In the genomic region with DNA sequence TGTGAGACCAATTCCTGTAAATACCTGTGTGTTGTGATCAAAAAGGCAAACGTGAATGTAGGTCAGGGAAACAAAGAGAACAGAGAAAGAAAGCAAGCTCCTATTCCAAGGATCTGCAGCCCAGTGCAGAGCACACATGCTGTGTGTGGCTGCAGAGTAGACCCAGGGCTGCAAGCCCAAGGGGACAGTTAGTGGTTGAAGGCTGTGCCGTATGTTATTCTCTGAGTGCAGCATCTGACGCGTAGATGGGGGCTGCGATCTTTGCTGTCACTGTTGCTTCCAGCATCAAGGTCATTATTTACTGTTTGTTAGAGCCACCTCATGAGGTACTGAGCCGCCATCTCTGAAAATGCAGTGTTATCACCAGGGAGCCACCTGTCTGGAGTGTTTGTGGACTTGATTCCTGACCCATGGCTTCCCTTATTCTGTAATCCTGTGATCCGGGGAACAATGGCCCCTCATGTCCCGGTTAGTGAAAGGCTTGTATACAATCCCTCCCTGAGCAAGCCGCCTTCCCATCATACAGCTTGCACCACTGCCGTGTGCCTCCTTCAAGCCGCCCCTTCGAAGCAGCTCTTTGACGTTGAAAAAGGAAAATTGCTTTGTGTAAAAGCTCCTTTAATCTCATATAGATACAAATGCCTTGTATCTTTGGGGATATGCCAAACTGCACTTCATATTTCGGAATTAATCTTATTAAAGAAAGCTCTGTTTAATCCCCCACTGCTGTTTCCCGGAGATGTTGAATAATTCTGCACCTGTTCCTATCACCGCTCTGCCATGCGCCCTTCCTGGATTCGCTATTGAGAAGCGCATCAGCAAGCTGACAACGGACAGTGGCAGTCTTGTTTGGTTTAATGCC, we compare ENCODE assay signal across 19 mouse cellular contexts. TPM values are rescaled to one million over a fixed set of nuclear protein-coding genes. Genes with fewer than 3 reads are reported as not detected.
DNase-seq lines count a peak whose midpoint lies in the region; ATAC-seq and TF ChIP-seq lines count a peak whose summit lies in the region.
"Had no signal": no experiment of that assay in that cellular context is flagged by ENCODE, and none has a peak within 500 bp of the region (broad histone marks: within the 10 kb centered on the region; RNA-seq: fewer than 3 reads in every experiment).

No protein-coding gene starts in this region.

- 0 out of 2 replicates have a peak, but pooled peaks have one; percentile 51 for ATAC-seq in forebrain, embryonic 11.5 days (replicated peaks; ENCODE audit: low FRiP score)
- 0 out of 2 replicates have a peak, but pooled peaks have one; percentile 26 for ATAC-seq in megakaryocyte-erythroid progenitor cell, adult 5-6 weeks (replicated peaks; ENCODE audit: low FRiP score, low TSS enrichment, poor library complexity, severe bottlenecking)
- ATAC-seq in neural tube, embryonic 12.5 days (ENCODE audit: low FRiP score, low read depth) = 0 out of 2 replicates have a peak, but pooled peaks have one; percentile 26

- H3K4me1 ChIP-seq in forebrain, embryonic 11.5 days (replicated peaks; ENCODE audit: control insufficient read depth, insufficient read depth, low read length) = no peaks in the 10 kb centered on the region
- H3K4me1 ChIP-seq in neural tube, embryonic 12.5 days = peaks cover 5% of the 10 kb centered on the region
- H3K4me1 ChIP-seq: heart, embryonic 13.5 days had no signal

- H3K4me2 ChIP-seq in forebrain, embryonic 11.5 days (ENCODE audit: low read depth, low read length, severe bottlenecking) = no peak overlapping the region
- H3K4me2 ChIP-seq in neural tube, embryonic 12.5 days (replicated peaks) = no peak overlapping the region
- H3K4me2 ChIP-seq: heart, embryonic 13.5 days had no signal

- WGBS in forebrain, embryonic 11.5 days = 38% methylated on average over 20 of the region's 20 CpGs
- 54% methylated on average over 20 of the region's 20 CpGs for WGBS in neural tube, embryonic 12.5 days

- H3K4me3 ChIP-seq in forebrain, embryonic 11.5 days (ENCODE audit: low read depth, low read length) = no peak overlapping the region
- H3K4me3 ChIP-seq in neural tube, embryonic 12.5 days = no peak overlapping the region
- H3K4me3 ChIP-seq: heart, embryonic 13.5 days had no signal

- no peak overlapping the region for H3K27ac ChIP-seq in forebrain, embryonic 11.5 days (ENCODE audit: low read depth, low read length)
- no peak overlapping the region for H3K27ac ChIP-seq in neural tube, embryonic 12.5 days
- H3K27ac ChIP-seq: heart, embryonic 13.5 days; liver, embryonic 14.5 days had no signal

- no peaks in the 10 kb centered on the region for H3K27me3 ChIP-seq in forebrain, embryonic 11.5 days (ENCODE audit: control insufficient read depth, insufficient read depth, low read length)
- H3K27me3 ChIP-seq in neural tube, embryonic 12.5 days (replicated peaks) = no peaks in the 10 kb centered on the region
- H3K27me3 ChIP-seq: heart, embryonic 13.5 days had no signal

- no peak overlapping the region for H3K9ac ChIP-seq in forebrain, embryonic 11.5 days (ENCODE audit: low read length)
- H3K9ac ChIP-seq in neural tube, embryonic 12.5 days = no peak overlapping the region
- H3K9ac ChIP-seq: heart, embryonic 13.5 days; liver, embryonic 14.5 days had no signal

- no peaks in the 10 kb centered on the region for H3K9me3 ChIP-seq in forebrain, embryonic 11.5 days (ENCODE audit: control insufficient read depth, low read length)
- H3K9me3 ChIP-seq in neural tube, embryonic 12.5 days = no peaks in the 10 kb centered on the region
- H3K9me3 ChIP-seq: heart, embryonic 13.5 days had no signal

- no peak for TF ChIP-seq POLR2A in brain, embryonic 14.5 days (IDR thresholded peaks at IDR 0.05; ENCODE audit: borderline replicate concordance, extremely low read depth, insufficient read depth, insufficient read length, poor library complexity, severe bottlenecking)

- no peaks in the 10 kb centered on the region for H3K36me3 ChIP-seq in forebrain, embryonic 11.5 days (ENCODE audit: control insufficient read depth, insufficient read depth, low read length)
- H3K36me3 ChIP-seq in neural tube, embryonic 12.5 days = no peaks in the 10 kb centered on the region
- H3K36me3 ChIP-seq: heart, embryonic 13.5 days had no signal

- no peak for TF ChIP-seq CTCF in brain, embryonic 14.5 days (IDR thresholded peaks at IDR 0.05; ENCODE audit: borderline replicate concordance, extremely low read depth, insufficient read depth, insufficient read length)

- DNase-seq in brain, embryonic 14.5 days (ENCODE audit: low read depth) = peak; percentile 84
- DNase-seq in forebrain, embryonic 11.5 days (ENCODE audit: low spot score) = no peak
- no peak for DNase-seq in cerebellum, postnatal 14 days
- DNase-seq in frontal cortex, postnatal 36 days (ENCODE audit: low spot score in 2 of 2) = no peak
- no peak for DNase-seq in urinary bladder, adult 2 months (ENCODE audit: low spot score)
- DNase-seq: adrenal gland, postnatal 10 days; kidney, adult 9 months; lung, postnatal 10 days; right cerebral cortex, postnatal 25 days; thymus, adult 18-20 months had no signal

RNA-seq across cellular contexts. Expression of a gene that starts 5.1 kb away (rescaled TPM):
- not detected in 2 replicates for polyA plus RNA-seq in brain, embryonic 14.5 days (2012; rRNA removed)
- polyA plus RNA-seq in forebrain, embryonic 11.5 days (2014; fragmentation: Nextera tagmentation; extraction: Ambion mirVana) = not detected in 2 replicates
- not detected in 2 replicates for total RNA-seq in megakaryocyte-erythroid progenitor cell, adult 5-6 weeks (2014; fragmentation: Nextera tagmentation)
- not detected in 2 replicates for total RNA-seq in megakaryocyte-erythroid progenitor cell, adult 5-6 weeks (2017)
- polyA plus RNA-seq in neural tube, embryonic 12.5 days (2016; fragmentation: Nextera tagmentation; extraction: Ambion mirVana) = not detected in 2 replicates
- not detected in 2 replicates for polyA plus RNA-seq in urinary bladder, adult 2 months (2012; rRNA removed)
- total RNA-seq: adrenal gland, postnatal 10 days; hematopoietic stem cell, adult 5-6 weeks; left cerebral cortex, adult 18-20 months; monocyte, adult 5-6 weeks had no signal
- polyA plus RNA-seq: gonadal fat pad, adult 2 months; heart, embryonic 13.5 days; limb, embryonic 11.5 days; liver, embryonic 14.5 days had no signal

RNA-seq across cellular contexts. Expression of a gene that starts 54.3 kb away (rescaled TPM):
- polyA plus RNA-seq in brain, embryonic 14.5 days (2012; rRNA removed) = not detected in 2 replicates
- not detected in 2 replicates for polyA plus RNA-seq in forebrain, embryonic 11.5 days (2014; fragmentation: Nextera tagmentation; extraction: Ambion mirVana)
- total RNA-seq in megakaryocyte-erythroid progenitor cell, adult 5-6 weeks (2014; fragmentation: Nextera tagmentation) = not detected in 2 replicates
- total RNA-seq in megakaryocyte-erythroid progenitor cell, adult 5-6 weeks (2017) = not detected in 2 replicates
- not detected in 2 replicates for polyA plus RNA-seq in neural tube, embryonic 12.5 days (2016; fragmentation: Nextera tagmentation; extraction: Ambion mirVana)
- not detected in 2 replicates for polyA plus RNA-seq in urinary bladder, adult 2 months (2012; rRNA removed)
- total RNA-seq: adrenal gland, postnatal 10 days; hematopoietic stem cell, adult 5-6 weeks; left cerebral cortex, adult 18-20 months had no signal
- polyA plus RNA-seq: heart, embryonic 13.5 days; limb, embryonic 11.5 days; liver, embryonic 14.5 days had no signal
